Mouse (Mus musculus) C2C12 (cell line): ENCODE results near the gene Slc12a4. TPM values are rescaled to one million over a fixed set of nuclear protein-coding genes. Genes with fewer than 3 reads are reported as not detected.

Experiments used
- H3K27me3 ChIP-seq: one replicate; pipeline ENCODE4 v1.6.1; 2011; ENCODE audit not compliant: control insufficient read depth, insufficient read depth, insufficient read length
- H3K36me3 ChIP-seq: one replicate; pipeline ENCODE4 v1.6.1; 2011; ENCODE audit not compliant: control insufficient read depth, insufficient read depth
- H3K4me3 ChIP-seq: one replicate; pipeline ENCODE4 v1.5.1; 2011; ENCODE audit warnings: mild to moderate bottlenecking, control low read depth; ENCODE audit not compliant: poor library complexity, insufficient read depth, severe bottlenecking
- H3K79me2 ChIP-seq: one replicate; pipeline ENCODE4 v1.6.1; 2011; ENCODE audit not compliant: control insufficient read depth, insufficient read depth
- H3K79me3 ChIP-seq: one replicate; pipeline ENCODE4 v1.6.1; 2011; ENCODE audit warnings: low read depth, control low read depth
- H3ac ChIP-seq: one replicate; pipeline ENCODE3; 2011; ENCODE audit warnings: low read depth; ENCODE audit not compliant: control insufficient read depth, insufficient read length
- CEBPB ChIP-seq: IDR thresholded peaks from one replicate; pipeline ENCODE4 v1.6.1; 2011; ENCODE audit warnings: low read depth, mild to moderate bottlenecking, control low read depth, moderate library complexity
- CTCF ChIP-seq: IDR thresholded peaks from one replicate; pipeline ENCODE4 v1.5.1; 2011; ENCODE audit not compliant: control insufficient read depth, insufficient read depth, insufficient read length
- FOSL1 ChIP-seq: IDR thresholded peaks from one replicate; pipeline ENCODE4 v1.8.0; 2011; ENCODE audit warnings: mild to moderate bottlenecking, low read length; ENCODE audit not compliant: poor library complexity, insufficient read depth, severe bottlenecking
- MAX ChIP-seq: IDR thresholded peaks from one replicate; pipeline ENCODE4 v1.6.1; 2011; ENCODE audit warnings: mild to moderate bottlenecking, control low read depth
- MYOD1 ChIP-seq: IDR thresholded peaks from one replicate; pipeline ENCODE4 v1.6.1; 2011; ENCODE audit warnings: low read depth; ENCODE audit not compliant: control insufficient read depth, insufficient read length
- MYOG ChIP-seq: IDR thresholded peaks from one replicate; pipeline ENCODE4 v1.6.1; 2011; ENCODE audit not compliant: control insufficient read depth, insufficient read length; ENCODE audit errors: extremely low read depth
- USF1 ChIP-seq: IDR thresholded peaks from one replicate; pipeline ENCODE4 v1.6.1; 2011; ENCODE audit warnings: low read depth, mild to moderate bottlenecking, control low read depth, moderate library complexity
- polyA plus RNA-seq: library from polyadenylated mRNA; unstranded; fragments of >200 nt; fragmentation: generic; extraction: Trizol; gene quantifications from one replicate; pipeline ENCODE4 v1.2.1, GENCODE M21; 2012; ENCODE audit warnings: missing spikeins

Gene Slc12a4
- polyA plus RNA-seq, 1 experiment = 79.1 TPM

DNA sequence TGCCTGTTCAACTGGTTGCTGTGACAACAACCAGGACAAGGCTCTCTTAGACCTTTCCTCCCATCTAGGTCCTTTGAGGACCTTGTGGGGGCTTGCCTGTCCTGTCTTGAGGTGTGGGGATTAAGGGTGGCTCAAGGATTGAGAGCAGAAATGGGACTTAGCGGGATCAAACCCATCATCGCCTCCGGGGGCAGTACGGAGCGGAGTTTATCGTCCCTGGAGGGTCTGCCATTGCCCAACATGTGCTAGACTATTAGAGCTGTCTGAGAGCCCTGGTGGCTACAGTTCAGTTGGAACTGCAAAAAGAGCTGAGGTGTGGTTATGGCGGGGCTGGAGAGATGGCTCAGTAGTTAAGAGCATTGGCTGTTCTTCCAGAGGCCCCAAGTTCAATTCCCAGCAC is 9.5 kb upstream of the Slc12a4 start:
- TF ChIP-seq USF1 = no peak
- TF ChIP-seq CTCF = no peak
- TF ChIP-seq MYOG = no peak
- no peak for TF ChIP-seq CEBPB
- no peak for TF ChIP-seq MYOD1
- TF ChIP-seq FOSL1 = no peak
- TF ChIP-seq MAX = no peak
- H3K79me2 ChIP-seq = no peaks in the 10 kb centered on the region
- no peaks in the 10 kb centered on the region for H3K27me3 ChIP-seq
- H3K36me3 ChIP-seq = no peaks in the 10 kb centered on the region
- no peak overlapping the region for H3K4me3 ChIP-seq
- no peaks in the 10 kb centered on the region for H3K79me3 ChIP-seq
- no peak overlapping the region for H3ac ChIP-seq

DNA sequence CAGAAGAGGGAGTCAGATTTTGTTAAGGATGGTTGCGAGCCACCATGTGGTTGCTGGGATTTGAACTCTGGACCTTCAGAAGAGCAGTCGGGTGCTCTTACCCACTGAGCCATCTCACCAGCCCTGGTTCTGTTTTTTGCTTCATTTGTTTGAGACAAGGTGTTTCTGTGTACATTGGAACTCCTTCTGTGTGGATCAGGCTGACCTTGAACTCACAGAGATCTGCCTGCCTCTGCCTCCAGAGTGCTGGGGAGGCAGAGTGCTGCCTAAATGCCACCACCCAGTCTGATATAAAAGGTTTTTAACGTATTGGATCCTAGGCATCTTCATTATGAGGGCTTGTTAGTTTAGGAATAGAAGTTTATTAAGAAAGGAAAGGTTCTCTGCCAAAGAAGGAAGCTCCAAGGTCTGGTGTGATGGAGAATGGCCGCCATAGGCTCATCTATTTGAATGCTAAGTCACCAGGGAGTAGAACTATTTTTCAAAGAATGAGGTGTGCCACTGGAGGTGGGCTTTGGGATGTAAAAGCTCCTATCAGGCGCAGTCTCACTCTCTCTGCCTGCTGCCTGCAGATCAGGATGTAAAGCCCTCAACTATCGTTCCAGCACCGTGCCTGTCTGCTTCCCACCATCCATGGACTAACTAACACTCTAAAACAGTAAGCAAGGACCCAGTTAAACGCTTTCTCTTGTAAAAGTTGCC is 5.3 kb upstream of the Slc12a4 start:
- H3K27me3 ChIP-seq = no peaks in the 10 kb centered on the region
- no peaks in the 10 kb centered on the region for H3K79me3 ChIP-seq
- no peak overlapping the region for H3ac ChIP-seq
- H3K4me3 ChIP-seq = no peak overlapping the region
- no peaks in the 10 kb centered on the region for H3K79me2 ChIP-seq
- TF ChIP-seq USF1 (no peak), MYOG (no peak), MYOD1 (no peak), MAX (no peak), CTCF (no peak), FOSL1 (no peak), CEBPB (no peak)
- H3K36me3 ChIP-seq = no peaks in the 10 kb centered on the region

DNA sequence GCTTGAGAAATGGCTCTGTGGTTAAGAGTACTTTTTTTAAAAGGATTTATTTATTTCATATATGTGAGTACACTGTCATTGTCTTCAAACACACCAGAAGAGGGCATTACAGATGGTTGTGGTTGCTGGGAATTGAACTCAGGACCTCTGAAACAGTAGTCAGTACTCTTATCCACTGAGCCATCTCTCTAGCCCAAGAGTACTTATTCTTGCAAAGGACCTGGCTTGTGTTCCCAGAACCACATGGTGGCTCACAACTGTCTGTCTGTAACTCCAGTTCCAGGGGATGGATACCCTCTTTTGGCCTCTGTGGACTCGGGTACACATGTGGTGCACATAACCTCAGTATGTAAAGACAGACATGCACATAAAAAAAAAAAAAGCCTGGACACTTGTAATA is 3.5 kb upstream of the Slc12a4 start:
- Histone ChIP-seq H3ac (no peak overlapping the region), H3K4me3 (no peak overlapping the region), H3K36me3 (no peaks in the 10 kb centered on the region), H3K79me3 (peaks cover 7% of the 10 kb centered on the region), H3K79me2 (peaks cover 15% of the 10 kb centered on the region), H3K27me3 (no peaks in the 10 kb centered on the region)
- TF ChIP-seq MAX (no peak), FOSL1 (no peak), CTCF (no peak), MYOG (no peak), MYOD1 (no peak), USF1 (no peak), CEBPB (no peak)

DNA sequence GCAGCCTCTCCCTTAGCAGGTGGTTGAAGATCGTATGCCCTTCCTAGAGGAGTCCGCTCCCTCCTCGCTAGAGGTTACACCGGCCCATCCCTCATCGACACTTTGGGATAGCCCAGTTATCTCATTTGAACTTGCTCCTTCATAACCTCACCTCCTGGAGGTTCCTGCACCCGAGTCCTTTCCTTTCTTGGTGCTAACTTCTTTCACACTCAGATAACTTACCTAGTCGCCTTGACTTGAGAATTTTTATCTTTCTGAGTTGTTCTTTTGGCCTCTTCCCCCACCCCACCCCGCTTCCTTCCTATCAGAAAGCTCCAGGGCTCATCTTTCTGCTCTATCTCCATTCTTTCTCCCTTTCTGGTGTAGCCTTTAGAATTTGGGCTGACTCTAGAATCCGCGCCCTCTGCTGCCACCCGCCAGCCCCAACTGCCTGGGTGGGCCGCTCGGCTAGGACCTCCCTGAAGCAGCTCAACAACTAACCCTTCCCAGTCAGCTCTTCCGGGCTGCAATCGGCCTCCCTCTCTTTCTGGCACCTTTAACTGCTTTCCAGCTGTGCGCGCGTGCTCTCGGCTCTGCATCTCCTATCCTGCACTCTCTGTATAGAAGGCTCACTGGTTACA is 905 bp upstream of the Slc12a4 start:
- TF ChIP-seq MAX = no peak
- TF ChIP-seq FOSL1 = no peak
- no peak for TF ChIP-seq CEBPB
- TF ChIP-seq MYOG = no peak
- TF ChIP-seq MYOD1 = no peak
- TF ChIP-seq USF1 = no peak
- TF ChIP-seq CTCF = no peak
- H3K36me3 ChIP-seq = no peaks in the 10 kb centered on the region
- H3K79me2 ChIP-seq = peaks cover 40% of the 10 kb centered on the region
- H3K4me3 ChIP-seq = no peak overlapping the region
- H3ac ChIP-seq = no peak overlapping the region
- H3K79me3 ChIP-seq = peaks cover 31% of the 10 kb centered on the region
- no peaks in the 10 kb centered on the region for H3K27me3 ChIP-seq

DNA sequence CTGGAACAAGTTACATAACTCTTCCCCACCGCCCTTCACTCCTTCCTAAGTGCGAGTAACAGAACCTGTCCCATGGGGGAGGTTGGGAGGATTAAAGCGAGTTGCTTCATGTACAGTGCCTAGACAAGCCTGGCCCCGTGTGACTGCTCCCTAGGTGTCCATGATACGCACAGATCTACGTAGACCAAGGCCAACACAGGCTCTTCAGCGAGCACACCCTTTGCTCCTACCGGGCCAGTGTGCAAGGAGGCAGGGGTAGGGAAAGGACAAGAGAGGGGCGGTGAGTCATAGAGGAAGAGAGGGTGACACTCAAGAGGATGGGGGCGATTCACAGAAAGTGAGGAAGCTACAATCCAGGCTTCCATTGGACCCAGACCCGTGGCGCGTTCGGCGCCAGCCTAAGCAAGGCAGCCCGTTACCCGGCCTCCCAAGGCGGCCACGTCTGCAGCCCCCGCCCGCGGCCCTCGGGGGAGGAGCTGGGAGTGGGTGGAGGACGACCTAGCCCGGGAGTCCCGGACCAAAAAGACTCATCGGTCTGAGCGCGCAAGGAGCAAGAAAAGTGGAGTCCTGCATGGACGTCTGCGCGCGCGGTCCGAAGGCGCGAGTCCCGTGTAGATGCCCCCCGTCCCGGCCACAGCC is 512 bp downstream of the Slc12a4 start:
- H3K79me2 ChIP-seq = peaks cover 55% of the 10 kb centered on the region
- TF ChIP-seq MAX (no peak), USF1 (no peak), CTCF (no peak), CEBPB (no peak), MYOG (no peak), MYOD1 (no peak), FOSL1 (no peak)
- peaks cover 44% of the 10 kb centered on the region for H3K79me3 ChIP-seq
- H3K36me3 ChIP-seq = no peaks in the 10 kb centered on the region
- peak overlapping the region; percentile 76 for H3K4me3 ChIP-seq
- no peaks in the 10 kb centered on the region for H3K27me3 ChIP-seq
- H3ac ChIP-seq = peak overlapping the region; percentile 95
